Mouse (Mus musculus): ENCODE data around the gene Pgr. TPM values are rescaled to one million over a fixed set of nuclear protein-coding genes. Genes with fewer than 3 reads are reported as not detected.
A peak's percentile ranks its signal among the peaks of the same experiment; 100 is the strongest.

The Pgr gene
- not detected in 2 replicates for polyA plus RNA-seq (2015; fragmentation: Nextera tagmentation; extraction: Ambion mirVana)

DNA sequence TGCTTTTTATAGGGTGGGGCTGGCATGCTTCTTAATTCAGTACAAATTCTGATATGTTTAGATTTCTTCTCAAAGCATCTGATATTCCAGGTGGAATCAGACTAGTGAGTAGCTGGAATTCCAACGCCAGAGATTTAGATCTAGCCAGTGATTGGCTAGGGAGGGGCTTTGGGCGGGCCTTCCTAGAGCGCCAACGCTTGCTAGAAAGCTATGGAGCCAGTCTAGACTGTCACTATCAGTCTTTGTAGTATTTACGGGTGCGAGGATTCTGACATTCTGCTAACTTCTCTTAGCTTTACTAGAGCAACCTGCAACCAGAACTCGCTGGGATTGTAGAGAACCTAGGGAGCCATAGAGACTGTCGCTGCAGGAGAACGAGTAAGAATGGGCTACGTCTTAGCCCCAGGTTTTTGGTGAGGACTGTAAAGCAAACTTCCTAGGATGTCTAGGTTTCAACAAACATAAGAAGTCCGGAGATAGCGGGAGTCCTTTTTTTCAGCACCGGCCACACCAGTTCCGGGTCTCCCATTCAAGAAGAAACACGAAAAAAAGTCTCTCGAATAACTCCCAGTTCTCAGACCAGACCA, at the start of gene Pgr:
Pgr (plus strand) TSS at position 218 of the 587 bp plus-strand sequence.
- H3K27me3 ChIP-seq: peaks cover 54% of the 10 kb centered on the region

DNA sequence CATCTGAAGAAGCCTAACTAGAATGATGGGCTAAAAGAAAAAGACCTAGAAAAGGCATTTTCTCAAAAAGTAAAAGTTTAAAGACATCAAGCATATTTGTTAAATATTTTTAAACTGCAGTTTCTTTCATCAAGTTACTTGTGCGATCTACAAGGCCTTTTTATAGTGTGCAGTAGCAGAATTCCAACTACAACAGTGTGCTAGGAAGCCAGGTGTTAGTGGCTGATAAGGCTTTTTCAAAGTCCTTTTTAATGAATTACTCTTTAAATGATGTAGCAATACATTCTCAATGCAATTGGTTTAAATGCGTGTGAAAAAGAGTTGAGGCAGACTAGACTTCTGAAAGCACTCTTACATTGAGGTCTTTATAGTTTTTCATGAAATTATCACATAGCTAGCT, 42.2 kb upstream of the Pgr start:
- WGBS (ENCODE audit: insufficient replicate concordance): 74% methylated on average over 2 of the region's 2 CpGs
- Histone ChIP-seq H3K9me3 (replicated peaks) (no peaks in the 10 kb centered on the region), H3K4me1 (replicated peaks) (no peaks in the 10 kb centered on the region), H3K4me2 (no peak overlapping the region), H3K27me3 (no peaks in the 10 kb centered on the region), H3K27ac (no peak overlapping the region), H3K9ac (no peak overlapping the region), H3K4me3 (replicated peaks) (no peak overlapping the region), H3K36me3 (no peaks in the 10 kb centered on the region)
- ATAC-seq (ENCODE audit: low read depth) (no peak), DNase-seq (no peak)

More for the DNA sequence above, at the start of gene Pgr:
- DNase-seq: no peak
- H3K4me2 ChIP-seq: peak within 1 kb of the TSS; percentile 54
- no peaks in the 10 kb centered on the region for H3K9me3 ChIP-seq (replicated peaks)
- H3K27ac ChIP-seq: no peak within 1 kb of the TSS
- H3K4me3 ChIP-seq (replicated peaks): peak within 1 kb of the TSS; percentile 38
- no peak for ATAC-seq (ENCODE audit: low read depth)
- WGBS (ENCODE audit: insufficient replicate concordance): 1% methylated on average over 16 of the region's 16 CpGs
- 0 out of 2 replicates have a peak, but pooled peaks cover 5% of the 10 kb centered on the region for H3K4me1 ChIP-seq (replicated peaks)
- no peak within 1 kb of the TSS for H3K9ac ChIP-seq
- H3K36me3 ChIP-seq: no peaks in the 10 kb centered on the region

DNA sequence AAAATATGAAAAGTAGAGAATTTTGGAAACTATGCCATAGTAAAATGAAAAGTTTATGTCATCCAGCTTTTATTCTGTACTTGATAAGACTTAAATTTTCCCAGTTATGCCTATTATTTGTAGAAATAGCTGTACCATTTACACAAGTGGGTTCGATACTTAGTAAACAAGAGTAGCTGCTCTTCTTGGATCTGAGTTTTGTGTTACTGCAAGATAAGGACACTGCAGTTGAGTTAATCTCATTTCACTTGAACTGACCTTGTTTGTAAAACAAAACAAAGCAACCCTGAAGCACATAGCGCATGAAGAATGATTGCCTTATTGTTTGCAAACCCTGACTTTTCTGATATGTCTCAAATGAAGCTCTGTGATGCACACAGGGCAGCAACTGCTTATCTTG, 31.1 kb upstream of the Pgr start:
- 52% methylated on average over 2 of the region's 2 CpGs for WGBS (ENCODE audit: insufficient replicate concordance)
- no peak for DNase-seq
- no peaks in the 10 kb centered on the region for H3K9me3 ChIP-seq (replicated peaks)

DNA sequence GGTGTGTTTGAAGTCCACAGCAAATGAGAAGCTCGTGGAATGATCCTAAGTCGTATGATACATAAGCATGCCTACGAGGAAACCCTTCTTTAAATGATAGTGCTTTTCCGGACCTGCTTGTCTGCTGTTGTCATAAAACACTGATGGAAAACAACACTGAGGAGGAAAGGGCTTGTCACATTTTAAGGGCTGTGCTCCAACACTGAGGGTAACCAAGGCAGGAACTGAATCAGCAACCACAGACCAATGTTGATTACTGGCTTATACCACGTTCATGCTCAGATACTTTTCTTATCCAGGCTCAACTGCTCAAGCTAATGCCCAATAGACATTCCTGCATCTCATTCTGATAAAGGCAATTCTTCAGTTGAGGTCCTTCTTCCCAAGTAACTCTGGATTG, 4.4 kb upstream of the Pgr start:
- Histone ChIP-seq H3K4me2 (no peak overlapping the region), H3K36me3 (no peaks in the 10 kb centered on the region), H3K9ac (no peak overlapping the region), H3K9me3 (replicated peaks) (no peaks in the 10 kb centered on the region), H3K4me1 (replicated peaks) (0 out of 2 replicates have a peak, but pooled peaks cover under 1% of the 10 kb centered on the region), H3K4me3 (replicated peaks) (no peak overlapping the region), H3K27me3 (peaks cover 20% of the 10 kb centered on the region), H3K27ac (no peak overlapping the region)
- 38% methylated on average over 5 of the region's 5 CpGs for WGBS (ENCODE audit: insufficient replicate concordance)
- DNase-seq (no peak), ATAC-seq (ENCODE audit: low read depth) (no peak)

More for the DNA sequence above, 31.1 kb upstream of the Pgr start:
- H3K27me3 ChIP-seq: no peaks in the 10 kb centered on the region
- H3K9ac ChIP-seq: no peak overlapping the region
- H3K4me2 ChIP-seq: no peak overlapping the region
- H3K27ac ChIP-seq: no peak overlapping the region
- H3K36me3 ChIP-seq: no peaks in the 10 kb centered on the region
- H3K4me3 ChIP-seq (replicated peaks): no peak overlapping the region
- no peaks in the 10 kb centered on the region for H3K4me1 ChIP-seq (replicated peaks)
- ATAC-seq (ENCODE audit: low read depth): no peak

DNA sequence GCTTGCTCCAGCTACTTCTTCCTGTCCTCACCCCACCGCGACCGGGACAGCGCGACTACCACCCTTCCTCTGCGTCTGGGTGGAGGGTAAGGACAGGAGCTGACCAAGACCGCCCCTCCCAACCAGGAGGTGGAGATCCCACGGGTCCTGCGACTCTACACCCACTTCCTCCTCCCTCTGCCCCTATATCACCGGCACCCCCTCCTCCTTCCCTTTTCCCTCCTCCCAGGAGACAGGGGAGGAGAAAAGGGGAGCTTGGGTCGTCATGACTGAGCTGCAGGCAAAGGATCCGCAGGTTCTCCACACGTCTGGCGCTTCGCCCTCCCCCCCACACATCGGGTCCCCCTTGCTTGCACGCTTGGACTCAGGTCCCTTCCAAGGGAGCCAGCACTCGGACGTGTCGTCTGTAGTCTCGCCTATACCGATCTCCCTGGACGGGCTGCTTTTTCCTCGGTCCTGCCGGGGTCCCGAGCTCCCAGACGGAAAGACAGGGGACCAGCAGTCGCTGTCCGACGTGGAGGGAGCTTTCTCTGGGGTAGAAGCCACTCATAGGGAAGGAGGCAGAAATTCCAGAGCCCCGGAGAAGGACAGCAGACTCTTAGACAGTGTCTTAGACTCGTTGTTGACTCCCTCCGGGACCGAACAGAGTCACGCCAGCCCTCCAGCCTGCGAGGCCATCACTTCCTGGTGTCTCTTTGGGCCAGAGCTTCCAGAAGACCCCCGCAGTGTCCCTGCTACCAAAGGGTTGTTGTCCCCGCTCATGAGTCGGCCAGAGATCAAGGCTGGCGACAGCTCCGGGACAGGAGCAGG, 775 bp downstream of the Pgr start:
- Histone ChIP-seq H3K9ac (no peak overlapping the region), H3K4me2 (peak overlapping the region; percentile 54), H3K27ac (no peak overlapping the region), H3K27me3 (peaks cover 54% of the 10 kb centered on the region), H3K9me3 (replicated peaks) (no peaks in the 10 kb centered on the region), H3K4me1 (replicated peaks) (0 out of 2 replicates have a peak, but pooled peaks cover 5% of the 10 kb centered on the region), H3K4me3 (replicated peaks) (peak overlapping the region; percentile 38), H3K36me3 (no peaks in the 10 kb centered on the region)
- ATAC-seq (ENCODE audit: low read depth): no peak
- under 1% methylated on average over 41 of the region's 41 CpGs for WGBS (ENCODE audit: insufficient replicate concordance)
- DNase-seq: no peak

DNA sequence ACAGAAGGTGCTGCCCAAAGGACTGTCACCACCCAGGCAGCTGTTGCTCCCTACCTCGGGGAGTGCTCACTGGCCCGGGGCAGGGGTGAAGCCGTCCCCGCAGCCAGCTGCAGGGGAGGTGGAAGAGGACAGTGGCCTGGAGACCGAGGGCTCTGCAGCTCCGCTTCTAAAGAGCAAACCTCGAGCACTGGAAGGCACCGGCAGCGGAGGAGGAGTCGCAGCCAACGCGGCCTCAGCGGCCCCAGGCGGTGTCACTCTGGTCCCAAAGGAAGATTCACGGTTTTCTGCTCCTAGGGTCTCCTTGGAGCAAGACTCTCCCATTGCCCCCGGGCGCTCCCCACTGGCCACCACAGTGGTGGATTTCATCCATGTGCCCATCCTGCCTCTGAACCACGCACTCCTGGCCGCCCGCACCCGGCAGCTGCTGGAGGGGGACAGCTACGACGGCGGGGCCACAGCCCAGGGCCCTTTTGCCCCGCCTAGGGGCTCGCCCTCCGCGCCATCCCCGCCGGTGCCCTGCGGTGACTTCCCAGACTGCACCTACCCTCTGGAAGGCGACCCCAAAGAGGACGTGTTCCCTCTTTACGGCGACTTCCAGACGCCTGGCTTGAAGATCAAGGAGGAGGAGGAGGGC, 1.5 kb downstream of the Pgr start:
- Histone ChIP-seq H3K4me2 (peak overlapping the region; percentile 54), H3K27ac (no peak overlapping the region), H3K9me3 (replicated peaks) (no peaks in the 10 kb centered on the region), H3K27me3 (peaks cover 54% of the 10 kb centered on the region), H3K4me1 (replicated peaks) (0 out of 2 replicates have a peak, but pooled peaks cover 5% of the 10 kb centered on the region), H3K36me3 (no peaks in the 10 kb centered on the region), H3K4me3 (replicated peaks) (peak overlapping the region; percentile 38), H3K9ac (no peak overlapping the region)
- WGBS (ENCODE audit: insufficient replicate concordance): under 1% methylated on average over 35 of the region's 36 CpGs
- ATAC-seq (ENCODE audit: low read depth) (no peak), DNase-seq (no peak)

DNA sequence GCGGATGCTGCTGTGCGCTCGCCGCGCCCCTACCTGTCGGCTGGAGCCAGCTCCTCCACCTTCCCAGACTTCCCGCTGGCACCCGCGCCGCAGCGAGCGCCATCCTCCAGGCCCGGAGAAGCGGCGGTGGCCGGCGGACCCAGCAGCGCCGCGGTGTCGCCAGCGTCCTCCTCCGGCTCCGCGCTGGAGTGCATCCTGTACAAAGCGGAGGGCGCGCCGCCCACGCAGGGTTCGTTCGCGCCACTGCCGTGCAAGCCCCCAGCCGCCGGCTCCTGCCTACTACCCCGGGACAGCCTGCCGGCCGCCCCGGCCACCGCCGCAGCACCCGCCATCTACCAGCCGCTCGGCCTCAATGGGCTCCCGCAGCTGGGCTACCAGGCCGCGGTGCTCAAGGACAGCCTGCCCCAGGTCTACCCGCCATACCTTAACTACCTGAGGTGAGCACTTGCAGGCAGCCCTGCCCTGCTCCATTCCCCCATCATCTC, 2.1 kb downstream of the Pgr start:
- peak overlapping the region; percentile 54 for H3K4me2 ChIP-seq
- DNase-seq (no peak), ATAC-seq (ENCODE audit: low read depth) (no peak)
- H3K4me3 ChIP-seq (replicated peaks): peak overlapping the region; percentile 38
- peaks cover 54% of the 10 kb centered on the region for H3K27me3 ChIP-seq
- no peak overlapping the region for H3K9ac ChIP-seq
- 2% methylated on average over 47 of the region's 49 CpGs for WGBS (ENCODE audit: insufficient replicate concordance)
- H3K9me3 ChIP-seq (replicated peaks): no peaks in the 10 kb centered on the region
- H3K36me3 ChIP-seq: no peaks in the 10 kb centered on the region
- 0 out of 2 replicates have a peak, but pooled peaks cover 5% of the 10 kb centered on the region for H3K4me1 ChIP-seq (replicated peaks)
- H3K27ac ChIP-seq: no peak overlapping the region

DNA sequence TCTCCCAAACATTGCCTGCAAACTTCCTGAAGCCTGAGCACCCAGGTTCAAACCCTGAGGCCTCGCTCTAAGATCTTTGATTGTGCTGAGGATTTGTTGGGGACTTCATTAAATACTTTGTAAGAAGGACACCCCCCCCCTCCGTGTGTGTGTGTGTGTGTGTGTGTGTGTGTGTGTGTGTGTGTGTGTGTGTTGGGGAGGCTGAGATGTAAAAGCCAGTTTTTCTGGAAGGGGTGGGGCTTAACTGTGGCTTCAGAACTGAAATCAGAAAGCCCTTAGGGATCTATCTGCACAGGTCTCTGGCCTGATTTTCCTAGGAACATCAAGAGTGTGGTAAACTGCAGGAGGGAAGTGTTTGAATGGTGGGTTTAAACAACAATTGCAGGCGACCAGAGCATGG, 2.6 kb downstream of the Pgr start:
- H3K36me3 ChIP-seq: no peaks in the 10 kb centered on the region
- H3K27ac ChIP-seq: no peak overlapping the region
- no peak for DNase-seq
- peaks cover 54% of the 10 kb centered on the region for H3K27me3 ChIP-seq
- no peaks in the 10 kb centered on the region for H3K9me3 ChIP-seq (replicated peaks)
- 0 out of 2 replicates have a peak overlapping the region, but pooled peaks have one; percentile 54 for H3K4me2 ChIP-seq
- H3K4me1 ChIP-seq (replicated peaks): 0 out of 2 replicates have a peak, but pooled peaks cover 5% of the 10 kb centered on the region
- H3K4me3 ChIP-seq (replicated peaks): no peak overlapping the region
- WGBS (ENCODE audit: insufficient replicate concordance): 27% methylated on average over 3 of the region's 3 CpGs
- no peak for ATAC-seq (ENCODE audit: low read depth)
- H3K9ac ChIP-seq: no peak overlapping the region

DNA sequence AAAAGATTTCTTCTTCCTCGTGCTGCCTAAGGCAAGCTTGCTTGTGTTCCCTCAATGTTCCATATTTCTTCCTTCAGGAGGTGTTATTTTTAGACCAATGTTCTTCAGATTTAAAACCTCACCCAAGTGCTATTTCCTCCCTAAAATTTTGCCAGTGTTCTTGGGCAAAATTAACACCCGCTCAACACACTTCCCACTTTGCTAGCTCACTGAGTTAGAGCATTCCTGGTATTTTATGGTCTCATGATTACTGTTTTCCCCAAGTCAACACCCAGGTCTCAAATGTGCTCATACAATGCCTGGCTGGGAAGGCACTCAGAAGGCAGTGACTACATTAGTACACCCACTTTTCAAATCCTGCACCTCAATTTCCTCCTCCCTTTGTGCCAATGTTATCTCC, 27.9 kb downstream of the Pgr start:
- H3K4me2 ChIP-seq: no peak overlapping the region
- H3K9me3 ChIP-seq (replicated peaks): no peaks in the 10 kb centered on the region
- H3K4me1 ChIP-seq (replicated peaks): no peaks in the 10 kb centered on the region
- no peaks in the 10 kb centered on the region for H3K27me3 ChIP-seq
- ATAC-seq (ENCODE audit: low read depth): no peak
- no peak for DNase-seq
- WGBS (ENCODE audit: insufficient replicate concordance): 57% methylated on average over 2 of the region's 2 CpGs
- H3K9ac ChIP-seq: no peak overlapping the region
- H3K27ac ChIP-seq: no peak overlapping the region
- no peak overlapping the region for H3K4me3 ChIP-seq (replicated peaks)
- no peaks in the 10 kb centered on the region for H3K36me3 ChIP-seq

DNA sequence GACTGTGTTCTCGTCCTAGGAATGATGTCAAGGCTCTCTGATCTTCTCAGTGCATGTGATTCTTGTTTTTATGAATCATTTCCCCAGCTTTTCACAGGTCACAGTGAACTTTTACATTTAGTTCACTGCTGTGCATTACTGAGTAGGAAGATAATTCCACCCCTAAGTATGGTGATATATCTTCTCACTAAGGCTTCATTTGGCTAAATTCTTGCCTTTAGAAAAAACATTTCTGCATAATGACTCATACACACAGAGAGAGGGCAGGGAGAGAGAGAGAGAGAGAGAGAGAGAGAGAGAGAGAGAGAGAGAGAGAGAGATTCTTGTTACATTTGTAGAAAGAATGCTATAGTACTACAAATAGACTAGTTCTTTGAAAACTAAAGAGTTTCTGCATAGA, 38.1 kb downstream of the Pgr start:
- no peaks in the 10 kb centered on the region for H3K36me3 ChIP-seq
- no peaks in the 10 kb centered on the region for H3K4me1 ChIP-seq (replicated peaks)
- H3K4me2 ChIP-seq: no peak overlapping the region
- 16% methylated on average over 1 of the region's 1 CpGs for WGBS (ENCODE audit: insufficient replicate concordance)
- no peaks in the 10 kb centered on the region for H3K27me3 ChIP-seq
- ATAC-seq (ENCODE audit: low read depth) (no peak), DNase-seq (no peak)
- H3K27ac ChIP-seq: no peak overlapping the region
- no peak overlapping the region for H3K9ac ChIP-seq
- H3K9me3 ChIP-seq (replicated peaks): no peaks in the 10 kb centered on the region
- H3K4me3 ChIP-seq (replicated peaks): no peak overlapping the region

DNA sequence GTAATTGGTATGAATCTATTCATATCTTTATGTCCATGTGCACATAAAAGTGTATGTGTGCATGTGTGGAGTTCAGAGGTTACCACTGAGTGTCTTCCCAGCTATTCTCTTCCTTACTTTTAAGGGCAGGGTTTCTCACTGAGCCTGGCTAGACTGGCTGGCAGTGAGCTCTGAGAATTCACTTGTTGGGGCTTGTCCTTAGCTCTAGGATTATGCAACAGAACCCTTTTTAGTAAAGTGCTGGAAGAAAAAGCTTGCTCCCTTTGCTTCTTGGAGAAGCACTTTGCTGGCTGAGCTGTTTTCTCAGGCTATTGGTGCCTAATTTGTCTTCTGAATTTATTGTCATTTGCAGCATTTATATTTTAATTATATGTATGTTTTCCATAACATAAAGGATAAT, 53.7 kb downstream of the Pgr start:
- Histone ChIP-seq H3K27me3 (no peaks in the 10 kb centered on the region), H3K27ac (no peak overlapping the region), H3K4me1 (replicated peaks) (no peaks in the 10 kb centered on the region), H3K4me2 (no peak overlapping the region), H3K9me3 (replicated peaks) (no peaks in the 10 kb centered on the region), H3K9ac (no peak overlapping the region), H3K36me3 (no peaks in the 10 kb centered on the region), H3K4me3 (replicated peaks) (no peak overlapping the region)
- ATAC-seq (ENCODE audit: low read depth): no peak
- DNase-seq: no peak

Measured in liver, embryonic 13.5 days (tissue).